Mouse (Mus musculus) forebrain, embryonic 16.5 days (tissue): ENCODE measurements around the gene Trap1. TPM values are rescaled to one million over a fixed set of nuclear protein-coding genes. Genes with fewer than 3 reads are reported as not detected.

Experiments used
- ATAC-seq: fragments of 200-750 bp; cut with Nextera tagmentation; 2 replicates; pipeline ENCODE4 v1.8.0; 2017; ENCODE audit warnings: mild to moderate bottlenecking, moderate library complexity
- H3K27ac ChIP-seq: fragments of 300-500 bp; sonication (generic); 2 replicates; pipeline ENCODE4 v1.5.1; 2014; ENCODE audit warnings: low read length, control low read depth
- H3K27me3 ChIP-seq: fragments of 300-500 bp; sonication (generic); replicated peaks from 2 replicates; pipeline ENCODE4 v1.6.1; 2014; ENCODE audit warnings: low read length; ENCODE audit not compliant: control insufficient read depth, insufficient read depth
- H3K36me3 ChIP-seq: fragments of 300-500 bp; sonication (generic); 2 replicates; pipeline ENCODE4 v1.6.1; 2014; ENCODE audit not compliant: control insufficient read depth, insufficient read depth
- H3K4me1 ChIP-seq: fragments of 300-500 bp; sonication (generic); replicated peaks from 2 replicates; pipeline ENCODE4 v1.6.1; 2014; ENCODE audit warnings: low read length; ENCODE audit not compliant: control insufficient read depth, insufficient read depth
- H3K4me2 ChIP-seq: fragments of 300-500 bp; sonication (generic); 2 replicates; pipeline ENCODE4 v1.6.1; 2014; ENCODE audit warnings: mild to moderate bottlenecking, low read length, control low read depth
- H3K4me3 ChIP-seq: fragments of 300-500 bp; sonication (generic); replicated peaks from 2 replicates; pipeline ENCODE4 v1.5.1; 2014; ENCODE audit warnings: mild to moderate bottlenecking, low read length, control low read depth
- H3K9ac ChIP-seq: fragments of 300-500 bp; sonication (generic); replicated peaks from 2 replicates; pipeline ENCODE4 v1.6.1; 2014; ENCODE audit warnings: low read depth, low read length, control low read depth
- H3K9me3 ChIP-seq: fragments of 300-500 bp; sonication (generic); 2 replicates; pipeline ENCODE4 v1.6.1; 2016; ENCODE audit warnings: low read length; ENCODE audit not compliant: control insufficient read depth
- WGBS: fragments of 180-500 bp; shearing (Covaris S2); extraction: QIAGEN DNeasy Blood & Tissue Kit; methylation state at CpG from one replicate; pipeline ENCODE4 v1.1.7; 2014; 5-methylcytosine and 5-hydroxymethylcytosine counted together
- polyA plus RNA-seq: library from polyadenylated mRNA; unstranded; fragments of >200 nt; fragmentation: Nextera tagmentation; extraction: Ambion mirVana; gene quantifications from 2 replicates; pipeline ENCODE4 v1.2.1, GENCODE M21; 2015

Trap1 gene
- polyA plus RNA-seq, 1 experiment from 2014 or later: 52.7 TPM

DNA sequence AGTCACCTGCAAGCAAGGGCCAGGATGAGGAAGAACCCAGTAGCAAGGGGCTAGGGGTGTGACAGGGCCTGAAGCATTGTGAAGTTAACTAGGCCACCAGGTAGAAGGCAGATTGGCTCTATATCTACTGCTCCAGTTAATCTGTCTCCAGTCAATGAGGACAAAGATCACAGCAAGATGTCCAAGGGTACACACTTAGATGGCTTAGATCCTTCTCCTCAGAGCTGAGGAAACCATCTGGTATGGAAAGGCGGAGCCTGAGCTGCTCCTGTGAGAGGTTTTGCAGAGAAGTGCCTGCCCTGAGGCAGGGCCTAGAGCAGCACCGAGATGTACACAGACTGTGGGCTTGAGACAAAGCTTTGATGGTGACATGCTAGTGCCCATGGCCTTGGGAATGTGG is 33.5 kb downstream of the Trap1 start:
- Histone ChIP-seq H3K4me3 (no peak overlapping the region), H3K27me3 (no peaks in the 10 kb centered on the region), H3K27ac (no peak overlapping the region), H3K9me3 (no peaks in the 10 kb centered on the region), H3K4me1 (no peaks in the 10 kb centered on the region), H3K9ac (no peak overlapping the region), H3K36me3 (peaks cover 14% of the 10 kb centered on the region), H3K4me2 (no peak overlapping the region)
- 98% methylated on average over 2 of the region's 2 CpGs for WGBS
- no peak for ATAC-seq

DNA sequence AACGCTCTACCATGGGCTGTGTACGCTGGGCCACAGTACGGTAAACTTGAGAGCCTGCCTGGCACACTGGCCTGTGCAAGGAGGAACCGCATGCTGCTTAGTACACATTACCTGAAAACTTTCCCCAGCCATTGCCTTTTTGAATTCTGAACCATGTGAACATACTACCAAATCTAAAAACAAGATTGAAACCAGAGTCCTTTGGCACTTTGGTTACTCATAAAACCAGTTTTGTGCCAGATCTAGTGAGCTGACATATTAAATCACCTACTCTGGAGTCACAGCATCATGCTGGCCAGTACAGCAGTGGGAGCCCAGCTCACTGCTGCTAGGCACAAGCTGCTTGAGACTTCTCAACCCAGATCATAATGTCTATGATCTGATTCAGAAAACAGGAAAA is 36.0 kb downstream of the Trap1 start:
- 98% methylated on average over 4 of the region's 4 CpGs for WGBS
- peaks cover 26% of the 10 kb centered on the region for H3K36me3 ChIP-seq

GRCm38 (mm10) chr16:4040206-4040605 is 37.4 kb downstream of the Trap1 start:
- no peaks in the 10 kb centered on the region for H3K9me3 ChIP-seq
- H3K36me3 ChIP-seq: peaks cover 21% of the 10 kb centered on the region
- no peak overlapping the region for H3K27ac ChIP-seq
- no peaks in the 10 kb centered on the region for H3K4me1 ChIP-seq
- no peak overlapping the region for H3K4me3 ChIP-seq
- H3K4me2 ChIP-seq: no peak overlapping the region
- 90% methylated on average over 5 of the region's 5 CpGs for WGBS
- no peak for ATAC-seq
- no peak overlapping the region for H3K9ac ChIP-seq
- no peaks in the 10 kb centered on the region for H3K27me3 ChIP-seq

More for the DNA sequence above, 36.0 kb downstream of the Trap1 start:
- no peak for ATAC-seq
- no peaks in the 10 kb centered on the region for H3K4me1 ChIP-seq
- H3K4me3 ChIP-seq: no peak overlapping the region
- no peaks in the 10 kb centered on the region for H3K9me3 ChIP-seq
- H3K27me3 ChIP-seq: no peaks in the 10 kb centered on the region
- H3K4me2 ChIP-seq: no peak overlapping the region
- no peak overlapping the region for H3K9ac ChIP-seq
- H3K27ac ChIP-seq: no peak overlapping the region

DNA sequence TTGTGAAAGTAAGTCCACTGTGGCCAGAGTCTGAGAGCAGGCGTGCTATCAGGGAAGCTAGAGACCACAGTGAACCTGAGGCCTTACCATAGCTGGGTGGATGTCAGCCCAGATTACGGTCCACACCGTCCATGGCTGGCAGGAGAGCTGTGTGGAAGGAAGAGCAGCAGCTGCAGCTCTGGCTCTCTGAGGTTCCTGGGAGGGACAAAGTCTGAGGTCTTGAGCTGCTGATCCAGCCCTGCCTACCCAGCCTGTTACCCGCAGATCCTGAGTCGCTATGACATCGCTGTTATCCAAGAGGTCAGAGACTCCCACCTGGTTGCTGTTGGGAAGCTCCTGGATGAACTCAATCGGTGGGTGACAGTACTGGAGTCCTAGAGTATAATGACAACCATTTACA is 39.9 kb downstream of the Trap1 start:
- no peak for ATAC-seq
- Histone ChIP-seq H3K36me3 (peaks cover 20% of the 10 kb centered on the region), H3K9ac (no peak overlapping the region), H3K4me2 (no peak overlapping the region), H3K4me1 (no peaks in the 10 kb centered on the region), H3K9me3 (no peaks in the 10 kb centered on the region), H3K27me3 (no peaks in the 10 kb centered on the region), H3K4me3 (no peak overlapping the region), H3K27ac (no peak overlapping the region)
- WGBS: 97% methylated on average over 7 of the region's 7 CpGs

DNA sequence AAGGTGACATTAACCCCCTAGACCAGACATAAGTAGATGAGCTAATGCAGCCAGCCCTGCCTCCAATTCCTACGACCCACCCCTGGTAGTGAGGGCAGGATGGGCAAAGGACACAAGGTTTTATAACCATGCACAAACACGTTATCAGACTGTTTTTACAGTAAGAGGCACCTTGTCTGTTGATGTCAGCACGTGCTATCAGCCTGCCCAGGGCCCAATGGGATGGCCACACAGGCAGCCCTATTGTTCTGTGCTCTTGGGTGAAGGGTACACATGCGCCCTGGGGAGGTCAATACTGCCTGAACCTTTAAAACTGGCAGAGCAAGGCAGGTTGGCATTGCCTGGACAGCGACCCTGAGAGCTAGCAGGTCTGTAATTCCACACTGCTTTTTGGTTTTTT is 40.8 kb downstream of the Trap1 start, which contains the start of gene Dnase1:
Gene Dnase1, plus strand, starts transcription at position 136 of the 400 bp plus-strand sequence.
- peaks cover 16% of the 10 kb centered on the region; the same call in 1 of the 2 replicates for H3K36me3 ChIP-seq

GRCm38 (mm10) chr16:4035575-4035974 is 42.1 kb downstream of the Trap1 start:
- 84% methylated on average over 2 of the region's 2 CpGs for WGBS
- no peak overlapping the region for H3K27ac ChIP-seq
- H3K4me3 ChIP-seq: no peak overlapping the region
- no peaks in the 10 kb centered on the region for H3K4me1 ChIP-seq
- H3K36me3 ChIP-seq: peaks cover 14% of the 10 kb centered on the region; the same call in 1 of the 2 replicates
- ATAC-seq: no peak
- H3K9ac ChIP-seq: no peak overlapping the region
- H3K9me3 ChIP-seq: no peaks in the 10 kb centered on the region
- H3K27me3 ChIP-seq: no peaks in the 10 kb centered on the region
- no peak overlapping the region for H3K4me2 ChIP-seq

More for the DNA sequence above, 40.8 kb downstream of the Trap1 start, which contains the start of gene Dnase1:
- no peaks in the 10 kb centered on the region for H3K9me3 ChIP-seq
- H3K9ac ChIP-seq: no peak within 1 kb of the TSS
- no peak within 1 kb of the TSS for H3K4me3 ChIP-seq
- H3K27me3 ChIP-seq: no peaks in the 10 kb centered on the region
- ATAC-seq: no peak
- no peaks in the 10 kb centered on the region for H3K4me1 ChIP-seq
- no peak within 1 kb of the TSS for H3K27ac ChIP-seq
- H3K4me2 ChIP-seq: no peak within 1 kb of the TSS
- WGBS: 91% methylated on average over 5 of the region's 5 CpGs

GRCm38 (mm10) chr16:4034476-4034875 is 43.2 kb downstream of the Trap1 start:
- Histone ChIP-seq H3K4me1 (no peaks in the 10 kb centered on the region), H3K4me2 (no peak overlapping the region), H3K9me3 (no peaks in the 10 kb centered on the region), H3K4me3 (no peak overlapping the region), H3K9ac (no peak overlapping the region), H3K27ac (no peak overlapping the region), H3K36me3 (peaks cover 14% of the 10 kb centered on the region; the same call in 1 of the 2 replicates), H3K27me3 (no peaks in the 10 kb centered on the region)
- no peak for ATAC-seq
- WGBS: 88% methylated on average over 3 of the region's 3 CpGs

- H3K36me3 ChIP-seq: peaks cover 12% of the 10 kb centered on the region; the same call in 1 of the 2 replicates
- 73% methylated on average over 5 of the region's 5 CpGs for WGBS
- H3K4me2 ChIP-seq: no peak overlapping the region
- no peaks in the 10 kb centered on the region for H3K9me3 ChIP-seq
- H3K27ac ChIP-seq: no peak overlapping the region
- no peak overlapping the region for H3K9ac ChIP-seq
- no peak overlapping the region for H3K4me3 ChIP-seq
- no peaks in the 10 kb centered on the region for H3K4me1 ChIP-seq
- no peaks in the 10 kb centered on the region for H3K27me3 ChIP-seq
- no peak for ATAC-seq
Observed at GRCm38 (mm10) chr16:4033971-4034370, 43.7 kb downstream of the Trap1 start.

DNA sequence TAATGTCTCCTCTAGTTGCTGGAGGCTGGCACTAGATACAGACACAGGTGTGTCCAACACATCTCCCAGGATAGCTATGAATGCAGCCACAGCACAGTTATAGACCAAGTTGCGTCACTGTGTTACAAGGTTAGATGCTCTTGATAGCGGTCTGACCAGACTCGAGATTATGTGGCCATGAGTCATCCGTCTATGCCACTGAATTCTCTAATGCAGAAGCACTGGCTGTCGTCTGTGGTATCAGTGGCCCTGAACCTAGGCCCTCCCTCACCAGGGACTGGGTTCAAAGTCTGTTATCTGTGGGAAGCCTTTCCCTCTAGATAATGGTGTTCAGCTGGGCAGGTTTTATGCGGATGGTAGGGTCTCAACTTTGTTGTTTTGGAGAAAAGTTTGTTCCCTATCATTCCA is 45.3 kb downstream of the Trap1 start:
- H3K27me3 ChIP-seq: no peaks in the 10 kb centered on the region
- peaks cover 5% of the 10 kb centered on the region; the same call in 1 of the 2 replicates for H3K36me3 ChIP-seq
- H3K4me3 ChIP-seq: no peak overlapping the region
- no peaks in the 10 kb centered on the region for H3K4me1 ChIP-seq
- WGBS: 92% methylated on average over 6 of the region's 6 CpGs
- ATAC-seq: no peak
- no peaks in the 10 kb centered on the region for H3K9me3 ChIP-seq
- H3K9ac ChIP-seq: no peak overlapping the region
- H3K4me2 ChIP-seq: no peak overlapping the region
- H3K27ac ChIP-seq: no peak overlapping the region
